Mouse (Mus musculus): ENCODE measurements around the gene Comtd1. TPM values are rescaled to one million over a fixed set of nuclear protein-coding genes. Genes with fewer than 3 reads are reported as not detected.

Comtd1 gene
- polyA plus RNA-seq, 1 experiment from 2014 or later: 16.1 TPM

GRCm38 (mm10) chr14:21825786-21826491, 22.8 kb downstream of the Comtd1 start:
- no peak for ATAC-seq (ENCODE audit: low FRiP score)
- H3K27ac ChIP-seq: no peak overlapping the region

GRCm38 (mm10) chr14:21824938-21825337, 23.8 kb downstream of the Comtd1 start, which contains the start of gene Vdac2:
Gene Vdac2, plus strand, starts transcription at chr14:21825238.
- H3K4me1 ChIP-seq: 0 out of 2 replicates have a peak, but pooled peaks cover 4% of the 10 kb centered on the region
- no peak within 1 kb of the TSS for H3K4me3 ChIP-seq (replicated peaks)
- H3K36me3 ChIP-seq (replicated peaks): no peaks in the 10 kb centered on the region
- no peak within 1 kb of the TSS for H3K9ac ChIP-seq
- no peak within 1 kb of the TSS for H3K4me2 ChIP-seq
- WGBS: 77% methylated on average over 2 of the region's 2 CpGs
- no peak for ATAC-seq (ENCODE audit: low FRiP score)
- H3K27me3 ChIP-seq: no peaks in the 10 kb centered on the region
- no peak within 1 kb of the TSS for H3K27ac ChIP-seq
- no peaks in the 10 kb centered on the region for H3K9me3 ChIP-seq

More at GRCm38 (mm10) chr14:21825786-21826491, 22.8 kb downstream of the Comtd1 start:
- peaks cover 8% of the 10 kb centered on the region for H3K4me1 ChIP-seq
- H3K9ac ChIP-seq: no peak overlapping the region
- no peak overlapping the region for H3K4me3 ChIP-seq (replicated peaks)
- no peaks in the 10 kb centered on the region for H3K27me3 ChIP-seq
- H3K36me3 ChIP-seq (replicated peaks): no peaks in the 10 kb centered on the region
- no peaks in the 10 kb centered on the region for H3K9me3 ChIP-seq
- H3K4me2 ChIP-seq: no peak overlapping the region
- WGBS: 86% methylated on average over 9 of the region's 9 CpGs

- H3K9me3 ChIP-seq: no peaks in the 10 kb centered on the region
- ATAC-seq (ENCODE audit: low FRiP score): no peak
- no peaks in the 10 kb centered on the region for H3K36me3 ChIP-seq (replicated peaks)
- no peak overlapping the region for H3K4me3 ChIP-seq (replicated peaks)
- 84% methylated on average over 7 of the region's 7 CpGs for WGBS
- H3K4me2 ChIP-seq: no peak overlapping the region
- H3K27me3 ChIP-seq: no peaks in the 10 kb centered on the region
- 0 out of 2 replicates have a peak, but pooled peaks cover 4% of the 10 kb centered on the region for H3K4me1 ChIP-seq
- H3K9ac ChIP-seq: no peak overlapping the region
- no peak overlapping the region for H3K27ac ChIP-seq
These were observed 24.9 kb downstream of the Comtd1 start for GRCm38 (mm10) chr14:21823897-21824296.

GRCm38 (mm10) chr14:21822795-21823374, 25.9 kb downstream of the Comtd1 start:
- 73% methylated on average over 7 of the region's 7 CpGs for whole genome bisulfite sequencing
- H3K9ac ChIP-seq: no peak overlapping the region

GRCm38 (mm10) chr14:21822307-21822706, 26.5 kb downstream of the Comtd1 start:
- no peak overlapping the region for H3K9ac ChIP-seq
- WGBS: 59% methylated on average over 7 of the region's 7 CpGs
- ATAC-seq (ENCODE audit: low FRiP score): no peak

More at GRCm38 (mm10) chr14:21822795-21823374, 25.9 kb downstream of the Comtd1 start:
- no peak for ATAC-seq (ENCODE audit: low FRiP score)
- Histone ChIP-seq H3K9me3 (no peaks in the 10 kb centered on the region), H3K4me2 (no peak overlapping the region), H3K4me1 (0 out of 2 replicates have a peak, but pooled peaks cover 4% of the 10 kb centered on the region), H3K4me3 (replicated peaks) (no peak overlapping the region), H3K27me3 (no peaks in the 10 kb centered on the region), H3K36me3 (replicated peaks) (no peaks in the 10 kb centered on the region), H3K27ac (no peak overlapping the region; the same call in 1 of the 2 replicates)

GRCm38 (mm10) chr14:21820880-21821505, 27.8 kb downstream of the Comtd1 start:
- H3K4me2 ChIP-seq: no peak overlapping the region
- WGBS: 87% methylated on average over 4 of the region's 4 CpGs

More at GRCm38 (mm10) chr14:21822307-21822706, 26.5 kb downstream of the Comtd1 start:
- Histone ChIP-seq H3K9me3 (no peaks in the 10 kb centered on the region), H3K27ac (no peak overlapping the region), H3K4me3 (replicated peaks) (no peak overlapping the region), H3K4me2 (no peak overlapping the region), H3K27me3 (no peaks in the 10 kb centered on the region), H3K4me1 (0 out of 2 replicates have a peak, but pooled peaks cover 4% of the 10 kb centered on the region), H3K36me3 (replicated peaks) (no peaks in the 10 kb centered on the region)

GRCm38 (mm10) chr14:21817453-21817852, 31.3 kb downstream of the Comtd1 start:
- no peaks in the 10 kb centered on the region for H3K36me3 ChIP-seq (replicated peaks)

More at GRCm38 (mm10) chr14:21820880-21821505, 27.8 kb downstream of the Comtd1 start:
- no peaks in the 10 kb centered on the region for H3K36me3 ChIP-seq (replicated peaks)
- H3K4me1 ChIP-seq: 0 out of 2 replicates have a peak, but pooled peaks cover 4% of the 10 kb centered on the region
- no peak overlapping the region for H3K27ac ChIP-seq
- no peaks in the 10 kb centered on the region for H3K9me3 ChIP-seq
- ATAC-seq (ENCODE audit: low FRiP score): no peak
- H3K4me3 ChIP-seq (replicated peaks): no peak overlapping the region
- H3K9ac ChIP-seq: no peak overlapping the region
- no peaks in the 10 kb centered on the region for H3K27me3 ChIP-seq

GRCm38 (mm10) chr14:21816255-21816654, 32.5 kb downstream of the Comtd1 start:
- Histone ChIP-seq H3K4me3 (replicated peaks) (no peak overlapping the region), H3K9ac (no peak overlapping the region), H3K4me1 (no peaks in the 10 kb centered on the region), H3K27ac (no peak overlapping the region), H3K27me3 (no peaks in the 10 kb centered on the region), H3K9me3 (no peaks in the 10 kb centered on the region), H3K4me2 (no peak overlapping the region), H3K36me3 (replicated peaks) (no peaks in the 10 kb centered on the region)
- WGBS: 72% methylated on average over 3 of the region's 3 CpGs
- ATAC-seq (ENCODE audit: low FRiP score): no peak

More at GRCm38 (mm10) chr14:21817453-21817852, 31.3 kb downstream of the Comtd1 start:
- WGBS: 45% methylated on average over 4 of the region's 4 CpGs
- no peak overlapping the region for H3K4me2 ChIP-seq
- no peaks in the 10 kb centered on the region for H3K27me3 ChIP-seq
- no peak overlapping the region for H3K27ac ChIP-seq
- no peaks in the 10 kb centered on the region for H3K4me1 ChIP-seq
- H3K9me3 ChIP-seq: no peaks in the 10 kb centered on the region
- no peak for ATAC-seq (ENCODE audit: low FRiP score)
- no peak overlapping the region for H3K9ac ChIP-seq
- H3K4me3 ChIP-seq (replicated peaks): no peak overlapping the region

GRCm38 (mm10) chr14:21814606-21815005, 34.2 kb downstream of the Comtd1 start:
- ATAC-seq (ENCODE audit: low FRiP score): no peak
- Histone ChIP-seq H3K9me3 (no peaks in the 10 kb centered on the region), H3K9ac (no peak overlapping the region), H3K4me3 (replicated peaks) (no peak overlapping the region), H3K4me2 (no peak overlapping the region), H3K27me3 (no peaks in the 10 kb centered on the region), H3K4me1 (no peaks in the 10 kb centered on the region), H3K27ac (no peak overlapping the region), H3K36me3 (replicated peaks) (no peaks in the 10 kb centered on the region)
- WGBS: 94% methylated on average over 4 of the region's 4 CpGs

- Histone ChIP-seq H3K4me3 (replicated peaks) (no peak overlapping the region), H3K9ac (no peak overlapping the region), H3K27me3 (no peaks in the 10 kb centered on the region), H3K4me2 (no peak overlapping the region), H3K9me3 (no peaks in the 10 kb centered on the region), H3K27ac (no peak overlapping the region), H3K36me3 (replicated peaks) (no peaks in the 10 kb centered on the region), H3K4me1 (no peaks in the 10 kb centered on the region)
- 84% methylated on average over 3 of the region's 3 CpGs for WGBS
- ATAC-seq (ENCODE audit: low FRiP score): no peak
These were observed 34.9 kb downstream of the Comtd1 start for GRCm38 (mm10) chr14:21813847-21814246.

GRCm38 (mm10) chr14:21813216-21813615, 35.6 kb downstream of the Comtd1 start:
- Histone ChIP-seq H3K9ac (no peak overlapping the region), H3K4me2 (no peak overlapping the region), H3K9me3 (no peaks in the 10 kb centered on the region), H3K4me3 (replicated peaks) (no peak overlapping the region), H3K4me1 (no peaks in the 10 kb centered on the region), H3K36me3 (replicated peaks) (no peaks in the 10 kb centered on the region), H3K27me3 (no peaks in the 10 kb centered on the region), H3K27ac (no peak overlapping the region)
- 85% methylated on average over 4 of the region's 4 CpGs for WGBS
- no peak for ATAC-seq (ENCODE audit: low FRiP score)

- no peaks in the 10 kb centered on the region for H3K4me1 ChIP-seq
- no peak overlapping the region for H3K4me3 ChIP-seq (replicated peaks)
- H3K9ac ChIP-seq: no peak overlapping the region
- H3K4me2 ChIP-seq: no peak overlapping the region
- ATAC-seq (ENCODE audit: low FRiP score): no peak
- 23% methylated on average over 14 of the region's 14 CpGs for WGBS
- H3K36me3 ChIP-seq (replicated peaks): no peaks in the 10 kb centered on the region
- no peak overlapping the region for H3K27ac ChIP-seq
- no peaks in the 10 kb centered on the region for H3K9me3 ChIP-seq
- H3K27me3 ChIP-seq: no peaks in the 10 kb centered on the region
These were observed 36.1 kb downstream of the Comtd1 start for GRCm38 (mm10) chr14:21812590-21813162.

Measured in forebrain, embryonic 12.5 days (tissue).